Mouse (Mus musculus) testis, postnatal 10 days (tissue): ENCODE results near the gene Ift46.
"Not testable (repeated sequence)": the region's sequence is repeated elsewhere in the genome, so short reads cannot be mapped to it uniquely, and the experiment has no call there.

Experiments used
- DNase-seq: peaks from one replicate; pipeline ENCODE4 v3.0.0; 2021; ENCODE audit warnings: low spot score

The Ift46 gene

GRCm38 (mm10) chr9:44735886-44736285 lies 31.8 kb upstream of the Ift46 start:
- DNase-seq = no peak

GRCm38 (mm10) chr9:44736301-44736700 lies 31.4 kb upstream of the Ift46 start:
- DNase-seq = no peak

- DNase-seq = peak; percentile 56
Measured at GRCm38 (mm10) chr9:44737240-44737949, 30.3 kb upstream of the Ift46 start.

- no peak for DNase-seq
Measured at GRCm38 (mm10) chr9:44740663-44741192, 27.0 kb upstream of the Ift46 start.

GRCm38 (mm10) chr9:44745371-44745770 lies 22.3 kb upstream of the Ift46 start:
- no peak for DNase-seq

- DNase-seq = no peak
Measured at GRCm38 (mm10) chr9:44746666-44747065, 21.0 kb upstream of the Ift46 start.

GRCm38 (mm10) chr9:44747341-44747740 lies 20.4 kb upstream of the Ift46 start:
- no peak for DNase-seq

- no peak for DNase-seq
Measured at GRCm38 (mm10) chr9:44748473-44748872, 19.2 kb upstream of the Ift46 start.

GRCm38 (mm10) chr9:44760873-44761272 lies 6.8 kb upstream of the Ift46 start:
- no peak for DNase-seq

- not testable (repeated sequence) for DNase-seq
Measured at GRCm38 (mm10) chr9:44768029-44768394, 304 bp downstream of the Ift46 start.

- DNase-seq = no peak
Measured at GRCm38 (mm10) chr9:44771376-44771775, 3.7 kb downstream of the Ift46 start.

- DNase-seq = no peak
Measured at GRCm38 (mm10) chr9:44772392-44772749, 4.7 kb downstream of the Ift46 start.

GRCm38 (mm10) chr9:44772750-44773651 lies 5.3 kb downstream of the Ift46 start:
- peak; percentile 93 for DNase-seq

- no peak for DNase-seq
Measured at GRCm38 (mm10) chr9:44792842-44793241, 25.1 kb downstream of the Ift46 start.

GRCm38 (mm10) chr9:44798298-44798697 lies 30.6 kb downstream of the Ift46 start:
- no peak for DNase-seq

- DNase-seq = peak; percentile 89
Measured at GRCm38 (mm10) chr9:44799102-44799957, 31.6 kb downstream of the Ift46 start, which contains the start of gene Tmem25. Tmem25 (minus strand) TSS chr9:44799307.

GRCm38 (mm10) chr9:44799958-44800324 lies 32.2 kb downstream of the Ift46 start:
- no peak for DNase-seq

GRCm38 (mm10) chr9:44801669-44802068 lies 34.0 kb downstream of the Ift46 start:
- no peak for DNase-seq

GRCm38 (mm10) chr9:44802808-44803450 lies 35.2 kb downstream of the Ift46 start, which contains the start of gene Ttc36:
Ttc36 (minus strand) TSS chr9:44803072.
- DNase-seq = no peak

GRCm38 (mm10) chr9:44804678-44805077 lies 37.0 kb downstream of the Ift46 start:
- DNase-seq = no peak

GRCm38 (mm10) chr9:44805536-44805935 lies 37.8 kb downstream of the Ift46 start:
- DNase-seq = no peak
